7 mouse cellular contexts compared by ENCODE assay signal in genomic region chr19:57211444-57212111, GRCm38 (mm10).
DNase-seq lines count a peak whose midpoint lies in the region; ATAC-seq and TF ChIP-seq lines count a peak whose summit lies in the region.

No protein-coding gene starts in this region.

- no peak overlapping the region for H3K4me2 ChIP-seq in kidney, embryonic 15.5 days
- H3K4me2 ChIP-seq in stomach, postnatal 0 days (replicated peaks; ENCODE audit: low read depth): no peak overlapping the region

- ATAC-seq in kidney, embryonic 15.5 days (replicated peaks; ENCODE audit: low FRiP score): no peak
- ATAC-seq in stomach, postnatal 0 days (ENCODE audit: low FRiP score, low TSS enrichment): no peak

- WGBS in spleen, adult 2 months: 10% methylated on average over 15 of the region's 15 CpGs
- WGBS in kidney, embryonic 15.5 days: 68% methylated on average over 15 of the region's 15 CpGs
- WGBS in stomach, postnatal 0 days: 72% methylated on average over 15 of the region's 15 CpGs

- no peak overlapping the region for H3K4me3 ChIP-seq in spleen, adult 2 months (ENCODE audit: extremely low read depth, insufficient read depth, insufficient read length)
- H3K4me3 ChIP-seq in kidney, embryonic 15.5 days (replicated peaks): no peak overlapping the region
- H3K4me3 ChIP-seq in stomach, postnatal 0 days (ENCODE audit: low read depth, low read length): no peak overlapping the region

- TF ChIP-seq CTCF in spleen, adult 2 months (IDR thresholded peaks at IDR 0.05; ENCODE audit: extremely low read depth, insufficient read depth, insufficient read length, insufficient replicate concordance): no peak
- 0 out of 2 replicates have a peak, but pooled peaks have one; percentile 13 for TF ChIP-seq CTCF in stomach, postnatal 0 days (IDR thresholded peaks at IDR 0.05; ENCODE audit: low read depth)

- peak; percentile 6 to 15 for DNase-seq in spleen, adult 2 months (ENCODE audit: low read depth in 1 of 2, low spot score in 2 of 2)
- DNase-seq in spleen, postnatal 10 days (ENCODE audit: low spot score in 2 of 2): no peak
- DNase-seq in cerebellum, postnatal 25 days: peak; percentile 92 to 94
- DNase-seq in lung, adult 18-20 months: peak; percentile 64 to 78
- no peak for DNase-seq in stomach, postnatal 0 days (ENCODE audit: low spot score)
- DNase-seq in neural tube, embryonic 10.5 days (ENCODE audit: extremely low spot score, low spot score): no peak

- TF ChIP-seq POLR2A in spleen, adult 2 months (IDR thresholded peaks at IDR 0.05; ENCODE audit: low read depth, low read length): no peak

- no peaks in the 10 kb centered on the region for H3K27me3 ChIP-seq in spleen, adult 2 months (ENCODE audit: control insufficient read depth, insufficient read depth, low read length)
- no peaks in the 10 kb centered on the region for H3K27me3 ChIP-seq in kidney, embryonic 15.5 days
- no peaks in the 10 kb centered on the region for H3K27me3 ChIP-seq in stomach, postnatal 0 days (ENCODE audit: control insufficient read depth, insufficient read depth, low read length)

- H3K4me1 ChIP-seq in spleen, adult 2 months (ENCODE audit: control insufficient read depth, insufficient read depth, insufficient read length): no peaks in the 10 kb centered on the region
- H3K4me1 ChIP-seq in kidney, embryonic 15.5 days: peaks cover 12% of the 10 kb centered on the region; the same call in 1 of the 2 replicates
- H3K4me1 ChIP-seq in stomach, postnatal 0 days (replicated peaks; ENCODE audit: control insufficient read depth, insufficient read depth): no peaks in the 10 kb centered on the region

- H3K27ac ChIP-seq in spleen, adult 2 months (ENCODE audit: insufficient read depth, low read length): no peak overlapping the region
- H3K27ac ChIP-seq in kidney, embryonic 15.5 days: 0 out of 2 replicates have a peak overlapping the region, but pooled peaks have one; percentile 41
- H3K27ac ChIP-seq in stomach, postnatal 0 days (replicated peaks): 0 out of 2 replicates have a peak overlapping the region, but pooled peaks have one; percentile 13

- no peak for TF ChIP-seq EP300 in stomach, postnatal 0 days (optimal IDR thresholded peaks at IDR 0.05)

- H3K9me3 ChIP-seq in kidney, embryonic 15.5 days (replicated peaks): no peaks in the 10 kb centered on the region
- no peaks in the 10 kb centered on the region for H3K9me3 ChIP-seq in stomach, postnatal 0 days (ENCODE audit: control insufficient read depth, low read length)

- no peaks in the 10 kb centered on the region for H3K36me3 ChIP-seq in spleen, adult 2 months (ENCODE audit: control insufficient read depth, insufficient read depth, low read length)
- no peaks in the 10 kb centered on the region for H3K36me3 ChIP-seq in kidney, embryonic 15.5 days
- no peaks in the 10 kb centered on the region for H3K36me3 ChIP-seq in stomach, postnatal 0 days (ENCODE audit: control insufficient read depth, insufficient read depth, low read length)

- no peak overlapping the region for H3K9ac ChIP-seq in kidney, embryonic 15.5 days
- H3K9ac ChIP-seq in stomach, postnatal 0 days (ENCODE audit: low read length): no peak overlapping the region

Comparison
In these comparisons a context has a peak if more than half of its experiments do, and no peak if none do; other contexts are left out.
1. DNase-seq: peak in spleen, adult 2 months (2 of 2), cerebellum, postnatal 25 days (2 of 2) and lung, adult 18-20 months (2 of 2); none in spleen, postnatal 10 days (0 of 2), stomach, postnatal 0 days (single experiment) and neural tube, embryonic 10.5 days (single experiment).